Mouse (Mus musculus) testis, adult 2 months (tissue): ENCODE results near the gene Lrguk.

ENCODE experiments used
- CTCF ChIP-seq: fragments of 200-500 bp; IDR thresholded peaks from 2 replicates; pipeline ENCODE4 v1.5.1; 2012; ENCODE audit warnings: low read depth, mild to moderate bottlenecking, inconsistent platforms, low read length, moderate library complexity; ENCODE audit not compliant: control insufficient read depth, insufficient read depth, insufficient replicate concordance
- POLR2A ChIP-seq: fragments of 200-500 bp; IDR thresholded peaks from 2 replicates; pipeline ENCODE4 v1.6.1; 2012; ENCODE audit warnings: low read depth, mild to moderate bottlenecking, inconsistent platforms, low read length, moderate library complexity; ENCODE audit not compliant: control insufficient read depth

GRCm38 (mm10) chr6:34156841-34157748 is 127.8 kb downstream of the Lrguk start:
- TF ChIP-seq POLR2A (no peak), CTCF (no peak)
